Mouse (Mus musculus): Measurements from ENCODE around the gene Cand1. TPM values are rescaled to one million over a fixed set of nuclear protein-coding genes. Genes with fewer than 3 reads are reported as not detected.

Cand1 gene
- polyA plus RNA-seq, 1 experiment from 2014 or later: 89.9 TPM

- Histone ChIP-seq H3K4me3 (ENCODE audit: low read length) (no peak overlapping the region), H3K9me3 (ENCODE audit: control insufficient read depth, low read length) (peaks cover 3% of the 10 kb centered on the region; the same call in 1 of the 2 replicates), H3K27me3 (ENCODE audit: control insufficient read depth, insufficient read depth, low read length) (no peaks in the 10 kb centered on the region), H3K4me1 (ENCODE audit: control insufficient read depth, insufficient read depth, low read length) (no peaks in the 10 kb centered on the region), H3K27ac (ENCODE audit: low read depth, low read length) (no peak overlapping the region), H3K36me3 (ENCODE audit: control insufficient read depth, insufficient read depth, low read length) (peaks cover 33% of the 10 kb centered on the region), H3K4me2 (replicated peaks; ENCODE audit: low read depth, low read length) (no peak overlapping the region), H3K9ac (ENCODE audit: low read depth, low read length) (no peak overlapping the region)
- WGBS: 95% methylated on average over 9 of the region's 9 CpGs
- no peak for ATAC-seq (ENCODE audit: low FRiP score, low TSS enrichment)
Measured at GRCm38 (mm10) chr10:119198186-119198880, 41.5 kb downstream of the Cand1 start.

GRCm38 (mm10) chr10:119197621-119198150, 42.2 kb downstream of the Cand1 start:
- Histone ChIP-seq H3K4me1 (ENCODE audit: control insufficient read depth, insufficient read depth, low read length) (no peaks in the 10 kb centered on the region), H3K9me3 (ENCODE audit: control insufficient read depth, low read length) (peaks cover 3% of the 10 kb centered on the region; the same call in 1 of the 2 replicates), H3K9ac (ENCODE audit: low read depth, low read length) (no peak overlapping the region), H3K36me3 (ENCODE audit: control insufficient read depth, insufficient read depth, low read length) (peaks cover 27% of the 10 kb centered on the region), H3K4me3 (ENCODE audit: low read length) (no peak overlapping the region), H3K27ac (ENCODE audit: low read depth, low read length) (no peak overlapping the region), H3K4me2 (replicated peaks; ENCODE audit: low read depth, low read length) (no peak overlapping the region), H3K27me3 (ENCODE audit: control insufficient read depth, insufficient read depth, low read length) (no peaks in the 10 kb centered on the region)
- WGBS: 95% methylated on average over 13 of the region's 13 CpGs
- no peak for ATAC-seq (ENCODE audit: low FRiP score, low TSS enrichment)

GRCm38 (mm10) chr10:119192598-119193372, 47.1 kb downstream of the Cand1 start:
- Histone ChIP-seq H3K9ac (ENCODE audit: low read depth, low read length) (no peak overlapping the region), H3K27me3 (ENCODE audit: control insufficient read depth, insufficient read depth, low read length) (no peaks in the 10 kb centered on the region), H3K9me3 (ENCODE audit: control insufficient read depth, low read length) (peaks cover 3% of the 10 kb centered on the region; the same call in 1 of the 2 replicates), H3K36me3 (ENCODE audit: control insufficient read depth, insufficient read depth, low read length) (no peaks in the 10 kb centered on the region), H3K4me2 (replicated peaks; ENCODE audit: low read depth, low read length) (no peak overlapping the region), H3K4me3 (ENCODE audit: low read length) (no peak overlapping the region), H3K4me1 (ENCODE audit: control insufficient read depth, insufficient read depth, low read length) (no peaks in the 10 kb centered on the region), H3K27ac (ENCODE audit: low read depth, low read length) (no peak overlapping the region)
- no peak for ATAC-seq (ENCODE audit: low FRiP score, low TSS enrichment)
- WGBS: 67% methylated on average over 8 of the region's 8 CpGs

GRCm38 (mm10) chr10:119187720-119188119, 52.1 kb downstream of the Cand1 start:
- ATAC-seq (ENCODE audit: low FRiP score, low TSS enrichment): no peak
- H3K4me1 ChIP-seq (ENCODE audit: control insufficient read depth, insufficient read depth, low read length): no peaks in the 10 kb centered on the region
- no peak overlapping the region for H3K9ac ChIP-seq (ENCODE audit: low read depth, low read length)
- no peaks in the 10 kb centered on the region for H3K36me3 ChIP-seq (ENCODE audit: control insufficient read depth, insufficient read depth, low read length)
- no peaks in the 10 kb centered on the region; the same call in 1 of the 2 replicates for H3K9me3 ChIP-seq (ENCODE audit: control insufficient read depth, low read length)
- H3K27ac ChIP-seq (ENCODE audit: low read depth, low read length): no peak overlapping the region
- WGBS: 66% methylated on average over 4 of the region's 4 CpGs
- H3K4me3 ChIP-seq (ENCODE audit: low read length): no peak overlapping the region
- H3K27me3 ChIP-seq (ENCODE audit: control insufficient read depth, insufficient read depth, low read length): no peaks in the 10 kb centered on the region
- no peak overlapping the region for H3K4me2 ChIP-seq (replicated peaks; ENCODE audit: low read depth, low read length)

- 80% methylated on average over 3 of the region's 3 CpGs for WGBS
- H3K9ac ChIP-seq (ENCODE audit: low read depth, low read length): no peak overlapping the region
- no peaks in the 10 kb centered on the region for H3K36me3 ChIP-seq (ENCODE audit: control insufficient read depth, insufficient read depth, low read length)
- H3K27ac ChIP-seq (ENCODE audit: low read depth, low read length): no peak overlapping the region
- ATAC-seq (ENCODE audit: low FRiP score, low TSS enrichment): no peak
- H3K9me3 ChIP-seq (ENCODE audit: control insufficient read depth, low read length): no peaks in the 10 kb centered on the region
- H3K4me3 ChIP-seq (ENCODE audit: low read length): no peak overlapping the region
- no peaks in the 10 kb centered on the region for H3K4me1 ChIP-seq (ENCODE audit: control insufficient read depth, insufficient read depth, low read length)
- H3K27me3 ChIP-seq (ENCODE audit: control insufficient read depth, insufficient read depth, low read length): no peaks in the 10 kb centered on the region
- H3K4me2 ChIP-seq (replicated peaks; ENCODE audit: low read depth, low read length): no peak overlapping the region
Measured at GRCm38 (mm10) chr10:119169656-119170055, 70.2 kb downstream of the Cand1 start.

- Histone ChIP-seq H3K9me3 (ENCODE audit: control insufficient read depth, low read length) (no peaks in the 10 kb centered on the region), H3K4me2 (replicated peaks; ENCODE audit: low read depth, low read length) (no peak overlapping the region), H3K9ac (ENCODE audit: low read depth, low read length) (no peak overlapping the region), H3K27ac (ENCODE audit: low read depth, low read length) (no peak overlapping the region), H3K36me3 (ENCODE audit: control insufficient read depth, insufficient read depth, low read length) (no peaks in the 10 kb centered on the region), H3K27me3 (ENCODE audit: control insufficient read depth, insufficient read depth, low read length) (no peaks in the 10 kb centered on the region), H3K4me3 (ENCODE audit: low read length) (no peak overlapping the region), H3K4me1 (ENCODE audit: control insufficient read depth, insufficient read depth, low read length) (no peaks in the 10 kb centered on the region)
- 64% methylated on average over 13 of the region's 13 CpGs for WGBS
- no peak for ATAC-seq (ENCODE audit: low FRiP score, low TSS enrichment)
Measured at GRCm38 (mm10) chr10:119169237-119169636, 70.6 kb downstream of the Cand1 start.

- H3K4me1 ChIP-seq (ENCODE audit: control insufficient read depth, insufficient read depth, low read length): no peaks in the 10 kb centered on the region
- no peak overlapping the region for H3K4me3 ChIP-seq (ENCODE audit: low read length)
- H3K9me3 ChIP-seq (ENCODE audit: control insufficient read depth, low read length): no peaks in the 10 kb centered on the region
- H3K36me3 ChIP-seq (ENCODE audit: control insufficient read depth, insufficient read depth, low read length): no peaks in the 10 kb centered on the region
- no peak overlapping the region for H3K4me2 ChIP-seq (replicated peaks; ENCODE audit: low read depth, low read length)
- H3K27me3 ChIP-seq (ENCODE audit: control insufficient read depth, insufficient read depth, low read length): no peaks in the 10 kb centered on the region
- ATAC-seq (ENCODE audit: low FRiP score, low TSS enrichment): peak; percentile 49; the same call in 1 of the 2 replicates
- no peak overlapping the region for H3K9ac ChIP-seq (ENCODE audit: low read depth, low read length)
- no peak overlapping the region for H3K27ac ChIP-seq (ENCODE audit: low read depth, low read length)
- WGBS: 35% methylated on average over 14 of the region's 14 CpGs
Measured at GRCm38 (mm10) chr10:119168791-119169190, 71.1 kb downstream of the Cand1 start.

GRCm38 (mm10) chr10:119167858-119168257, 72.0 kb downstream of the Cand1 start:
- ATAC-seq (ENCODE audit: low FRiP score, low TSS enrichment): no peak
- H3K27ac ChIP-seq (ENCODE audit: low read depth, low read length): no peak overlapping the region
- 16% methylated on average over 3 of the region's 3 CpGs for WGBS

GRCm38 (mm10) chr10:119165051-119165450, 74.8 kb downstream of the Cand1 start:
- Histone ChIP-seq H3K4me2 (replicated peaks; ENCODE audit: low read depth, low read length) (no peak overlapping the region), H3K36me3 (ENCODE audit: control insufficient read depth, insufficient read depth, low read length) (no peaks in the 10 kb centered on the region), H3K9me3 (ENCODE audit: control insufficient read depth, low read length) (peaks cover 3% of the 10 kb centered on the region; the same call in 1 of the 2 replicates), H3K4me3 (ENCODE audit: low read length) (no peak overlapping the region), H3K4me1 (ENCODE audit: control insufficient read depth, insufficient read depth, low read length) (no peaks in the 10 kb centered on the region), H3K9ac (ENCODE audit: low read depth, low read length) (no peak overlapping the region), H3K27me3 (ENCODE audit: control insufficient read depth, insufficient read depth, low read length) (no peaks in the 10 kb centered on the region), H3K27ac (ENCODE audit: low read depth, low read length) (no peak overlapping the region)
- no peak for ATAC-seq (ENCODE audit: low FRiP score, low TSS enrichment)
- 93% methylated on average over 10 of the region's 10 CpGs for WGBS

More at GRCm38 (mm10) chr10:119167858-119168257, 72.0 kb downstream of the Cand1 start:
- Histone ChIP-seq H3K9me3 (ENCODE audit: control insufficient read depth, low read length) (no peaks in the 10 kb centered on the region), H3K9ac (ENCODE audit: low read depth, low read length) (no peak overlapping the region), H3K4me2 (replicated peaks; ENCODE audit: low read depth, low read length) (no peak overlapping the region), H3K27me3 (ENCODE audit: control insufficient read depth, insufficient read depth, low read length) (no peaks in the 10 kb centered on the region), H3K4me1 (ENCODE audit: control insufficient read depth, insufficient read depth, low read length) (no peaks in the 10 kb centered on the region), H3K4me3 (ENCODE audit: low read length) (no peak overlapping the region), H3K36me3 (ENCODE audit: control insufficient read depth, insufficient read depth, low read length) (no peaks in the 10 kb centered on the region)

Data from kidney, embryonic 14.5 days (tissue).